Mouse (Mus musculus): ENCODE measurements at regions not wholly inside any gene's neighbourhood (a gene's known extent, or its start where the extent isn't known, plus 50 kb on each side); places are given as distances from the start of the nearest gene placed in this dataset.
"Not testable (repeated sequence)": the region's sequence is repeated elsewhere in the genome, so short reads cannot be mapped to it uniquely, and the experiment has no call there.

DNA sequence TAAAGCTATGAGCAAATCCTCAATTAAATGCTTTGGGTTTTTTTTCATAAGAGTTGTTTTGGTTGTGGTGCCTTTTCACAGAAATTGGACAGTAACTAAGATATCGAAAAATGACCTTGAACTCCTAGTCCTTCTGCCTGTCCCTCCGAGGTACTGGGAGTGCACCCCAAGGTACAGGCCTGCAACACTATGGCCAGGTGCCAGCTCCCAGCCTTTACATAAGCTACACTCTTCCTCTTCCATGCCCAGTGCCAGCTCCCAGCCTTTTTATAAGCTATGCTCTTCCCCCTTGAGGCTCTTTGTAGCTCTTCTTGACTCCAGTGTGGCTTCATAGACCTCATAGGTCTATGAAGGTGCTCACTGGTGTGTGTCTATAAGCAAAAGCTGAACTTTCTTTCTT, 155.2 kb downstream of the Melk start:
- Histone ChIP-seq H3K4me3 (ENCODE audit: low read depth, low read length) (no peak overlapping the region), H3K4me1 (ENCODE audit: insufficient read depth) (no peaks in the 10 kb centered on the region), H3K27me3 (ENCODE audit: insufficient read depth, low read length) (no peaks in the 10 kb centered on the region), H3K36me3 (replicated peaks; ENCODE audit: insufficient read depth, low read length) (no peaks in the 10 kb centered on the region), H3K9ac (replicated peaks) (no peak overlapping the region), H3K9me3 (ENCODE audit: low read length) (no peaks in the 10 kb centered on the region), H3K4me2 (ENCODE audit: low read depth, low read length) (no peak overlapping the region), H3K27ac (ENCODE audit: low read depth) (no peak overlapping the region)
- TF ChIP-seq EP300 (IDR thresholded peaks at IDR 0.05; ENCODE audit: low read depth), result no peak
- no peak for TF ChIP-seq CTCF (IDR thresholded peaks at IDR 0.05; ENCODE audit: low read depth)
- WGBS (ENCODE audit: insufficient replicate concordance), result 69% methylated on average over 2 of the region's 2 CpGs
- no peak for ATAC-seq
- DNase-seq, result no peak

DNA sequence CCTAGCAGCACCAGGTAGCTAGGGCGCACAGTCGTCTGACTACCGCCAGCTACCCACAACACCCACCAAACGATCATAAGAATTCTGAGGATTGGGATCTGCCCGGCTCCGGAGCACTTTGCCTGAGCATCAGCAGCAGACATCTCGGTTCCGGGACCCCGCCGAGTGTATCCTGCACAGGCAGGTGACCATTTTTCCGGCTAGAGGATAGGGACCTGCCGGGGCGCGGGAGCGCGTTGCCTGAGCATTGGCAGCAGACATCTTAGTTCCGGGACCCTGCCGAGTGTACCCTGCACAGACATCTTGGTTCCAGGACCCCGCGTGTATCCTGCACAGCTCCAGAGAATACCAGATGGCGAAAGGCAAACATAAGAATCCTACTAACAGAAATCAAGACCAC, 172.8 kb downstream of the Melk start:
- H3K4me3 ChIP-seq (ENCODE audit: low read depth, low read length); H3K9me3 ChIP-seq (ENCODE audit: low read length); H3K4me1 ChIP-seq (ENCODE audit: insufficient read depth); DNase-seq; H3K9ac ChIP-seq (replicated peaks); H3K27ac ChIP-seq (ENCODE audit: low read depth); H3K4me2 ChIP-seq (ENCODE audit: low read depth, low read length); H3K27me3 ChIP-seq (ENCODE audit: insufficient read depth, low read length); ATAC-seq; H3K36me3 ChIP-seq (replicated peaks; ENCODE audit: insufficient read depth, low read length): not testable (repeated sequence)
- WGBS (ENCODE audit: insufficient replicate concordance), result 81% methylated on average over 21 of the region's 21 CpGs

All from liver, postnatal 0 days (tissue).